Mouse (Mus musculus) MN1 (cell line): ENCODE measurements around the gene En2.

ENCODE experiments used
- DNase-seq: peaks from one replicate; pipeline ENCODE4 v3.0.0-alpha.2; 2016; ENCODE audit warnings: low spot score

The En2 gene

GRCm38 (mm10) chr5:28178322-28178721 lies 12.8 kb downstream of the En2 start:
- no peak for DNase-seq

GRCm38 (mm10) chr5:28179237-28179790 lies 13.8 kb downstream of the En2 start:
- no peak for DNase-seq

GRCm38 (mm10) chr5:28191201-28192098 lies 26.0 kb downstream of the En2 start:
- DNase-seq, result no peak

GRCm38 (mm10) chr5:28192099-28192454 lies 26.6 kb downstream of the En2 start:
- no peak for DNase-seq

GRCm38 (mm10) chr5:28195473-28195872 lies 30.0 kb downstream of the En2 start:
- no peak for DNase-seq

GRCm38 (mm10) chr5:28199089-28199873 lies 33.8 kb downstream of the En2 start:
- no peak for DNase-seq

GRCm38 (mm10) chr5:28203086-28203485 lies 37.6 kb downstream of the En2 start:
- no peak for DNase-seq

GRCm38 (mm10) chr5:28204678-28205077 lies 39.2 kb downstream of the En2 start:
- no peak for DNase-seq

GRCm38 (mm10) chr5:28206448-28206847 lies 41.0 kb downstream of the En2 start:
- no peak for DNase-seq

GRCm38 (mm10) chr5:28207043-28207442 lies 41.5 kb downstream of the En2 start:
- no peak for DNase-seq

GRCm38 (mm10) chr5:28208726-28209520 lies 43.4 kb downstream of the En2 start:
- DNase-seq, result no peak

GRCm38 (mm10) chr5:28209549-28210431 lies 44.3 kb downstream of the En2 start:
- no peak for DNase-seq

- no peak for DNase-seq
These were observed 45.4 kb downstream of the En2 start for GRCm38 (mm10) chr5:28210591-28211550.

GRCm38 (mm10) chr5:28211651-28212310 lies 46.3 kb downstream of the En2 start:
- DNase-seq, result no peak

GRCm38 (mm10) chr5:28213441-28213840 lies 47.9 kb downstream of the En2 start:
- DNase-seq, result no peak

- DNase-seq, result no peak
These were observed 54.1 kb downstream of the En2 start for GRCm38 (mm10) chr5:28219596-28219995.
